Mouse (Mus musculus): ENCODE measurements around the gene Abhd6. TPM values are rescaled to one million over a fixed set of nuclear protein-coding genes. Genes with fewer than 3 reads are reported as not detected.
A peak's percentile ranks its signal among the peaks of the same experiment; 100 is the strongest.

Gene Abhd6
- polyA plus RNA-seq, 1 experiment from 2014 or later, result 14.1 TPM

DNA sequence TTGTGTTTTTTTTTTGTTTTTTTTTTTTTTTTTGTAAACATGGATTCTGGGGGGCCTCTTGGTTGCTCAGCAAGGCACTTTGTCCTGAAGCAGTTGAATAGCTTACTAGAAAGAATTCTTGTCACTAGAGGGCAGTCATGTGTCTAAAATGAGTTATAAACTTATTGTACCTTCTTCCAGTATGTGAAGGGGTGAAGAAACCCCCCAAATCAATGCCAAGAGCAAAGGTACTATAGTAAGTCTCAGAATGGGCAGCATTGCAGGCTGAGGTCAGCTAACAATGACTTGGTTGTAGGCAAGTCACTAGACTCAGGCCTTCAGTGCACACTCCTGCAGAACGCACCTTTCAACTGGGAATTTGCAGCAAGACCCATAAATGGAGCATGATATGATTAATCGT is 89.9 kb downstream of the Abhd6 start:
- Histone ChIP-seq H3K27ac (ENCODE audit: low read length) (no peak overlapping the region), H3K9me3 (ENCODE audit: control insufficient read depth, low read length) (no peaks in the 10 kb centered on the region), H3K9ac (ENCODE audit: low read depth, low read length) (no peak overlapping the region), H3K4me1 (ENCODE audit: control insufficient read depth, insufficient read depth, low read length) (peaks cover 17% of the 10 kb centered on the region), H3K4me3 (ENCODE audit: low read length) (no peak overlapping the region), H3K27me3 (replicated peaks; ENCODE audit: control insufficient read depth, insufficient read depth, low read length) (no peaks in the 10 kb centered on the region), H3K4me2 (ENCODE audit: low read depth, low read length) (no peak overlapping the region), H3K36me3 (ENCODE audit: control insufficient read depth, insufficient read depth, low read length) (peaks cover 8% of the 10 kb centered on the region; the same call in 1 of the 2 replicates)
- 85% methylated on average over 2 of the region's 2 CpGs for WGBS
- ATAC-seq, result 0 out of 2 replicates have a peak, but pooled peaks have one; percentile 10

DNA sequence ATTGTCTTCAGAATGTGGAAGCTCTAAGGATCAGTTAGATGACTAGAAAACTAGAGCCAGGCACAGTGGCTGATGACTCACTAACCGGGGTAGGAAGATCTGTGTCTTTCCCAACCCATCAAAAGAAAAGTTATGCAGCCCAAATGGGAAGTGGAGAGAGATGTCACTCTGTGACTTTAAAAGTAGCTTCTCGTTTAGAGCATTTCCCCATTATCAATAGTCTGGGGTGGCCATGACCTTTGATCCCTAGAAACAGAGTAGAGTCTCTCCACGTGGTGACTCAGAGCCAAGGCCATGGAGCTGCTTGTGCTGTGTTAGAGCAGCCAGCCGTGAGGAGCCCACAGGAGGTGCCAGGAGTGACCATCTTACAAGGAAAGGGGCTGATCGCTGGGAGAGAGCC is 90.7 kb downstream of the Abhd6 start:
- WGBS, result 46% methylated on average over 5 of the region's 5 CpGs
- Histone ChIP-seq H3K4me1 (ENCODE audit: control insufficient read depth, insufficient read depth, low read length) (peaks cover 17% of the 10 kb centered on the region), H3K4me3 (ENCODE audit: low read length) (no peak overlapping the region), H3K9ac (ENCODE audit: low read depth, low read length) (0 out of 2 replicates have a peak overlapping the region, but pooled peaks have one; percentile 30), H3K27ac (ENCODE audit: low read length) (no peak overlapping the region), H3K4me2 (ENCODE audit: low read depth, low read length) (no peak overlapping the region), H3K27me3 (replicated peaks; ENCODE audit: control insufficient read depth, insufficient read depth, low read length) (no peaks in the 10 kb centered on the region), H3K36me3 (ENCODE audit: control insufficient read depth, insufficient read depth, low read length) (peaks cover 8% of the 10 kb centered on the region; the same call in 1 of the 2 replicates), H3K9me3 (ENCODE audit: control insufficient read depth, low read length) (no peaks in the 10 kb centered on the region)
- ATAC-seq, result no peak

DNA sequence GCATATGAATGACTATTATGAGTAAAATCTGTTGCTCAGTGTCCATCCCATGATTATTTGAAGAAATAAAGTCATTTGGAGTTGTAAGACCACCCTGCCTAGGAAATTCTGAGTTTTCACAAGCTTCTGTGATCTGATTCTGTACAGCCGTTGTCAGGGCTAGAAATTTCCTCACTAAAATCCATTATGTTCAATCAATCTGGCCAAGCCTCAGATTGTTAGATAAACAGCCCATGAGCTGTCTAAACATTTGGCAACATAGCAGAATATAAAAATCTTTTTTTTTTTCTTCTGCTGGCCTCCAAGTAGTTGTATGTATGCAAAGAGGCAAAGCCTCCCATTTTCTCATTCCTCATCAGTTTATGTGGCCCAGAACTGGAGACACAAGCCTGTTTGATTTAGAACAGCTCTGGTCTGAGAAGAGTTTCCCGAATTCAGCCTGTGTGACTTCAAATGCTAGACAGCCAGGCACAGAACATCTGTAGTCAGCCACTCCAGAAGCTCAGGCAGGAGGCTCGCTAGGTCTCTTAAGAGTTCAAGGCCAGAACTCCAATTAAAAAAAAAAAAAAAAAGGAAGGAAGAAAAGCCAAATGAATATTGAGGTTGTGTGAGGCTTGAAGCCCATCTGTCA is 92.3 kb downstream of the Abhd6 start:
- no peak overlapping the region for H3K4me3 ChIP-seq (ENCODE audit: low read length)
- H3K9me3 ChIP-seq (ENCODE audit: control insufficient read depth, low read length), result no peaks in the 10 kb centered on the region
- H3K36me3 ChIP-seq (ENCODE audit: control insufficient read depth, insufficient read depth, low read length), result peaks cover 5% of the 10 kb centered on the region; the same call in 1 of the 2 replicates
- no peaks in the 10 kb centered on the region for H3K27me3 ChIP-seq (replicated peaks; ENCODE audit: control insufficient read depth, insufficient read depth, low read length)
- H3K4me2 ChIP-seq (ENCODE audit: low read depth, low read length), result peak overlapping the region; percentile 39; the same call in 1 of the 2 replicates
- no peak for ATAC-seq
- H3K4me1 ChIP-seq (ENCODE audit: control insufficient read depth, insufficient read depth, low read length), result peaks cover 25% of the 10 kb centered on the region
- peak overlapping the region; percentile 82 for H3K27ac ChIP-seq (ENCODE audit: low read length)
- WGBS, result 38% methylated on average over 3 of the region's 3 CpGs
- H3K9ac ChIP-seq (ENCODE audit: low read depth, low read length), result peak overlapping the region; percentile 39; the same call in 1 of the 2 replicates

DNA sequence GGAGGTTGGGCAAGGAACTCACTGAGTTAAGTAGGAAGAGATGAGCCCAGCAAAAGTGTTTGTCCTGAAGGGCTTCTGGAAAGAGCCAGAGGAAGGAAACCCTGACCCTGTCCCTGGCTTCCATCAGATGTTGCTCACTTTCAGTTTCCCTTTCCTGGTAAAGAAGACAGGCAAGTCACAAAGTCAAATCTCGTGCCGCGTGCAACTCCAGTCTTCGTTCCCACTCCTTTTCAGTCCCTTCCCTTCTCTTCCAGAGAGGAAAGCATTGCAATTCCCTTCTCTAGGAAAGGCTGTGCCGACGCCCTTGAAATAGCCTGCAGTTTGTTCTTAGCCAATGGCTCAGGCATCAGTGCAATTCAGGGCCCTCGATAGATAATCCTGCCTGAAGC is 92.9 kb downstream of the Abhd6 start:
- Histone ChIP-seq H3K9ac (ENCODE audit: low read depth, low read length) (peak overlapping the region; percentile 39; the same call in 1 of the 2 replicates), H3K27me3 (replicated peaks; ENCODE audit: control insufficient read depth, insufficient read depth, low read length) (no peaks in the 10 kb centered on the region), H3K4me3 (ENCODE audit: low read length) (peak overlapping the region; percentile 19; the same call in 1 of the 2 replicates), H3K9me3 (ENCODE audit: control insufficient read depth, low read length) (no peaks in the 10 kb centered on the region), H3K36me3 (ENCODE audit: control insufficient read depth, insufficient read depth, low read length) (no peaks in the 10 kb centered on the region), H3K4me1 (ENCODE audit: control insufficient read depth, insufficient read depth, low read length) (peaks cover 28% of the 10 kb centered on the region), H3K27ac (ENCODE audit: low read length) (peak overlapping the region; percentile 82), H3K4me2 (ENCODE audit: low read depth, low read length) (peak overlapping the region; percentile 39)
- 31% methylated on average over 7 of the region's 7 CpGs for WGBS
- no peak for ATAC-seq

DNA sequence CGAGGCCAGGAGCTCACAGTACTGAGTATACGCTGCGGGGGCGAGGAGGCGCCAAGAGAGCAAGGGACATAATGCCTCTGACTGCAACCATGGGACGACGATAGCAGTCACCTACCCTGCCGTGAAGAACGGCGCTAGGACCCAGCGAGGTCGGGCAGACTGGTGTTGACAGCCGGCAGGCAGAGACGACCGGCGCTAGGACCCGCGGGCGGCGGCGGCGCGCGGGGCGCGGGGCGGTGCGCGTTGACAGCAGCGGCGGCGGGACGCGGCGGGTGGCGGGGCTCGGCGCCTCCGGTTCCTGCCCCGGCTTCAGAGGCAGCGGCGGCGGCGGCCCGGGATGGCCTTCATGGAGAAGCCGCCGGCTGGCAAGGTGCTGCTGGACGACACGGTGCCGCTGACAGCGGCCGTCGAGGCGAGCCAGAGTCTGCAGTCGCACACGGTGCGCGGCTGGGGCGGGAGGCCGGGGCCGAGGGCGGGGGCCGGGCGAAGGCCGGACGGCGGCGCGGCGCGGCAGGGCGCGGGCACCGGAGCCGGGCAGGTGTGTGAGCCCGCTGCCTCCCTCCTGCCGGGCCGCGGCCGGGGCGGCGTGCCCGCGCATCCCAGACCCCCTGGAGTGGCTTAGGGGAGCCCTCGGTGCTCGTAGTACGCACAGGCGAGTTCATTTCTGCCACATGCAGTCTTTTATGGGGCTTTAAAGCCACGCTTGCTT is 95.4 kb downstream of the Abhd6 start, which contains the start of gene Pxk:
Gene Pxk, plus strand, starts transcription at position 234 of the 709 bp plus-strand sequence.
- peak within 1 kb of the TSS; percentile 90 for H3K4me3 ChIP-seq (ENCODE audit: low read length)
- WGBS, result under 1% methylated on average over 81 of the region's 89 CpGs
- H3K9ac ChIP-seq (ENCODE audit: low read depth, low read length), result peak within 1 kb of the TSS; percentile 84
- no peaks in the 10 kb centered on the region for H3K36me3 ChIP-seq (ENCODE audit: control insufficient read depth, insufficient read depth, low read length)
- peaks cover 32% of the 10 kb centered on the region for H3K4me1 ChIP-seq (ENCODE audit: control insufficient read depth, insufficient read depth, low read length)
- peak; percentile 93 for ATAC-seq
- H3K27ac ChIP-seq (ENCODE audit: low read length), result peak within 1 kb of the TSS; percentile 66
- H3K9me3 ChIP-seq (ENCODE audit: control insufficient read depth, low read length), result no peaks in the 10 kb centered on the region
- H3K27me3 ChIP-seq (replicated peaks; ENCODE audit: control insufficient read depth, insufficient read depth, low read length), result no peaks in the 10 kb centered on the region
- peak within 1 kb of the TSS; percentile 66 for H3K4me2 ChIP-seq (ENCODE audit: low read depth, low read length)

DNA sequence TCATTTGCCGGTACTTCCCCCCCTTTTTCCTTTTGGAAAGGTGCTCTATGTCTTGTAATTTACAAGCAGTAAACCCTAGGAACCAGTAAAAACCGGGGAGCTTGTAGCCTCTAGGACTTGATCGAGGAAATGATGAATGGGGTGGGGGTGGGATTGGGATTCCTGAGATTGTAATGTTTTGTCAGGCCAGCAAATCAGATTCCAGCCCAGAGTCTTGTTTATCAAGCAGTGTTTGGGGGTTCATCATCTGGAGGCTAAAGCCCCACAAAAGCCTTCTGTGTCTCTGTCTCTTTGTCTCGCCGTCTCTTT is 95.9 kb downstream of the Abhd6 start:
- Histone ChIP-seq H3K27me3 (replicated peaks; ENCODE audit: control insufficient read depth, insufficient read depth, low read length) (no peaks in the 10 kb centered on the region), H3K36me3 (ENCODE audit: control insufficient read depth, insufficient read depth, low read length) (no peaks in the 10 kb centered on the region), H3K4me1 (ENCODE audit: control insufficient read depth, insufficient read depth, low read length) (peaks cover 27% of the 10 kb centered on the region), H3K9ac (ENCODE audit: low read depth, low read length) (peak overlapping the region; percentile 84), H3K27ac (ENCODE audit: low read length) (peak overlapping the region; percentile 66; the same call in 1 of the 2 replicates), H3K4me2 (ENCODE audit: low read depth, low read length) (peak overlapping the region; percentile 66), H3K4me3 (ENCODE audit: low read length) (peak overlapping the region; percentile 90), H3K9me3 (ENCODE audit: control insufficient read depth, low read length) (no peaks in the 10 kb centered on the region)
- 4% methylated on average over 5 of the region's 5 CpGs for WGBS
- no peak; the same call in 1 of the 2 replicates for ATAC-seq

DNA sequence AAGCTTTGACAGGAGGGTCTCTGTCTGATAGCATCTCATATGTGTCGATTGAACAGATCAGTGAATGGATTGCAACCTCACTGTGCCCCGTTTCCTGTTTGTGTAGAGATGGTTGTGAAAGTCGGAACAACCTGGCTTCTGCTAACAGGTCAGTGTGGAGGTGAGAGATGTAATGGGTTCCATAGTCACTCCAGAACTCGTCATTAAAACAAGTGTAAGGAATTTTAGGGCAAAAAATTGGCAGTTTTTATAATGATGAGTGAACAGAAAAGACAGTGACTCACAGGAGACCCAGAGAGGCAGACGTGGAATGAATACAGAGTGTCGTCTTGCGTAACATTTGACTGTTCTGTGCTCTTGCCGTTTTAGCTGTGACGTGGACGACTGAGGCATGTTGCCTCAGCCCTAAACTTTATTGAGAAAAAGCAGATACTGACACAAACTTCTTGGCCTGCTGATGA is 96.9 kb downstream of the Abhd6 start:
- no peak for ATAC-seq
- H3K27me3 ChIP-seq (replicated peaks; ENCODE audit: control insufficient read depth, insufficient read depth, low read length), result no peaks in the 10 kb centered on the region
- peak overlapping the region; percentile 11; the same call in 1 of the 2 replicates for H3K4me3 ChIP-seq (ENCODE audit: low read length)
- H3K36me3 ChIP-seq (ENCODE audit: control insufficient read depth, insufficient read depth, low read length), result no peaks in the 10 kb centered on the region
- H3K9ac ChIP-seq (ENCODE audit: low read depth, low read length), result 0 out of 2 replicates have a peak overlapping the region, but pooled peaks have one; percentile 25
- peak overlapping the region; percentile 18; the same call in 1 of the 2 replicates for H3K27ac ChIP-seq (ENCODE audit: low read length)
- H3K9me3 ChIP-seq (ENCODE audit: control insufficient read depth, low read length), result no peaks in the 10 kb centered on the region
- peaks cover 23% of the 10 kb centered on the region for H3K4me1 ChIP-seq (ENCODE audit: control insufficient read depth, insufficient read depth, low read length)
- peak overlapping the region; percentile 31 for H3K4me2 ChIP-seq (ENCODE audit: low read depth, low read length)
- 45% methylated on average over 10 of the region's 10 CpGs for WGBS

DNA sequence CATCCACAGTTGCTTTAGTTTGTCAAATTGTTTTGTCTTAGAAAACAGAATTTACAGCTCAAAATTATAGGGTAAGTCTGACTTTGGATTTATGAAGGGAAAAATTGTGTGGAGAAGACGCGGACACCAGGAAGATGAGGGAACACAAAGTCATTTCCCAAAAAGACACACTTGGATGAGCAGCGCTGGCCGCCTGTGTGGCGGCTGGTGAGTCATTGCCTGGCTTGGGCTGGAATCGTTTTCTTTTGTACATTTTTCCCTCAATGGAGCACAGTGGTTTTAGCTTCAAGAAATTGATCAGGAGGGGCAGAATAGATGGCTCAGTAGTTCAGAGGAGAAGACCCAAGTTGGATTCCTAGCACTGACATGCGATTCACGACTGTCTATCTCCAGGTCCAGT is 99.2 kb downstream of the Abhd6 start:
- no peaks in the 10 kb centered on the region for H3K27me3 ChIP-seq (replicated peaks; ENCODE audit: control insufficient read depth, insufficient read depth, low read length)
- no peak overlapping the region for H3K4me3 ChIP-seq (ENCODE audit: low read length)
- 89% methylated on average over 8 of the region's 8 CpGs for WGBS
- no peak overlapping the region for H3K4me2 ChIP-seq (ENCODE audit: low read depth, low read length)
- H3K4me1 ChIP-seq (ENCODE audit: control insufficient read depth, insufficient read depth, low read length), result peaks cover 15% of the 10 kb centered on the region
- no peak for ATAC-seq
- H3K27ac ChIP-seq (ENCODE audit: low read length), result no peak overlapping the region
- no peaks in the 10 kb centered on the region for H3K9me3 ChIP-seq (ENCODE audit: control insufficient read depth, low read length)
- no peak overlapping the region for H3K9ac ChIP-seq (ENCODE audit: low read depth, low read length)
- no peaks in the 10 kb centered on the region for H3K36me3 ChIP-seq (ENCODE audit: control insufficient read depth, insufficient read depth, low read length)

DNA sequence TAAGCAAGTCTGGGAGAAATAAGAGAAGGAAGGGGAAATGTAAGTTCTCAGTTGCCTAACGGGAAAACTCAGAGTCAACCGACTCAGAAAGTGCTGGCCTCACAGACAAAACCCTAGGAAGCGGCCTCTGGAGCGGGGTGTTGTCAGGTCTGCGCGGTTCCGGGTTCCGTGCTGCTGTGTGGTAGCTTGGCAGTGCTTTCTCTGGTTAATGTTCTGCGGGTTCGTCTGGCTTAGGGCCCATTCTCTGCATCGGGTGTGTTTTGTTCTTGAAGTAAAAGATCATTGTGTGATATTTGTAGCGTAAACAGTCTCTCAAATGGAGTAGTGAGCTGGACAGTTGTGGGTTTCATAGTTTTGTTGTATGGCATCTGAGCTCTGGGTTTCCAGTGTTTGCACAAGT is 100.0 kb downstream of the Abhd6 start:
- no peak for ATAC-seq
- H3K27ac ChIP-seq (ENCODE audit: low read length), result no peak overlapping the region
- peaks cover 15% of the 10 kb centered on the region for H3K4me1 ChIP-seq (ENCODE audit: control insufficient read depth, insufficient read depth, low read length)
- no peaks in the 10 kb centered on the region for H3K9me3 ChIP-seq (ENCODE audit: control insufficient read depth, low read length)
- H3K9ac ChIP-seq (ENCODE audit: low read depth, low read length), result no peak overlapping the region
- H3K36me3 ChIP-seq (ENCODE audit: control insufficient read depth, insufficient read depth, low read length), result no peaks in the 10 kb centered on the region
- H3K4me2 ChIP-seq (ENCODE audit: low read depth, low read length), result no peak overlapping the region
- WGBS, result 75% methylated on average over 12 of the region's 12 CpGs
- no peaks in the 10 kb centered on the region for H3K27me3 ChIP-seq (replicated peaks; ENCODE audit: control insufficient read depth, insufficient read depth, low read length)
- no peak overlapping the region for H3K4me3 ChIP-seq (ENCODE audit: low read length)
